Mouse (Mus musculus) ovary, postnatal 36 days (tissue): ENCODE results near the gene Gch1.

ENCODE experiments used
- DNase-seq: peaks from one replicate; pipeline ENCODE4 v3.0.0; 2022; ENCODE audit warnings: low spot score, mixed read lengths

The Gch1 gene

GRCm38 (mm10) chr14:47206601-47207000 lies 17.4 kb upstream of the Gch1 start:
- no peak for DNase-seq

DNA sequence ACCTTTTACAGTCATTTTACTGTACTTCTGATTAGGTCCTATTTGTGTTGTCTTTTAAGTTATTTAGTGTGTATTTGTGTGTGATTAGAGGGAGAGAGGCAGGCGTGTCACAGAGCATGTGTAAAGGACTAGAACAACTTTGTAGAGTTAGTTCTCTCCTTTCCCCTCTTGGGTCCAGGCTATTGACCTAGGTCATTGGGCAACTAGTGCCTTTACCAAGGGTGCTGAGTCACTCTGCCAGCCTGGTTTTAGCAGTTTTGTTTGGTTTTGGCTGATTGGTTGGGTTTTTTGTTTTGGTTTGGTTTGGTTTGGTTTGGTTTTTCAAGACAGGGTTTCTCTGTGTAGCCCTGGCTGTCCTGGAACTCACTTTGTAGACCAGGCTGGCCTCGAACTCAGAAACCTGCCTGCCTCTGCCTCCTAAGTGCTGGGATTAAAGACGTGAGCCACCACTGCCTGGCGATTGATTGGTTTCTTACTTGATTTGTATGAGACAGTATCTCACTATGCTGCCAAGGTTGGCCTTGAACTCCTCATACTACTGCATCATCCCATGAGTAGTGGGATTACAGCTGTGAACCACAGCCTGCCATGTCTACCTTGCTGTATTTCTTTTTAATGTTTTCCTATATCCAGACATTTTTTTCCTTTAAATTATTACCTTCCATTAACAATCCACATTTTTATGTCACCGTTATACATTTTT lies 16.2 kb upstream of the Gch1 start:
- DNase-seq = no peak

DNA sequence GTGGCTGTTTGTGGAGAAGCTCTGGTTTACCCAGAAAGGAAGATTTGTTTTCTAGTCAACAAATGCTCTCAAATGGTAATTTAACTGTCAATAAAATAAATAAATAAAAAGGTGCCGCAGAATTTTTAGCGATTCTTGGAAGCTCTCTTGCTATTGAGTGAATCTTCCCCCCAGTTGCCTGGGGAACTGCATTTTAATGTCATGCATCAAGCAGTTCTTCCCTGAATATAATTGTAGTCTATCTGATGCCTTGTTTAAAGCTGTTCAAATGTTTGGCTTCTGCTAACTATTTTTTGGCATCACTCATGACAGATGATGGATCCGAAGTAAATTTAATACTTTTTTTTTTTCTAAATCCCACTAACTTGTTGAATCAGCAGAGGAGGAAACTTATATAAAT lies 8.1 kb upstream of the Gch1 start:
- no peak for DNase-seq

DNA sequence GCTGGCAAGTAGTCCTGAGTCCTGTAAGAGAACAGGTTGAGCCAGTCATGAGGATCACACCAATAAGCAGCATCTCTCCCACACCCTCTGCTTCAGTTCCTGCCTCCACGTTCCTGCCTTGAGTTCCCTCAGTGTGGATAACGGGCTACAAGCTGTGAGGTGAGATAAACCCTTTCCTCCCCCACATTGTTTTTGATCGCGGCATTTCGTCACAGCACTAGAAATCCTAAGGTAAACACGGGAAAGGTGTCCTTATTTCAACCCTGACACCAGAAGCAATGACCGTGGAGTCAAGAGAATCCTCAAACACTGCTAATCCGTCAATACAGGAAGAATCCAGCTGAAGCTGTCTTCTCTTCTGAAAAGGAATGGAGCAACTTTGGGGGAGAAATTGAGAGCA lies 7.5 kb upstream of the Gch1 start:
- DNase-seq = no peak

DNA sequence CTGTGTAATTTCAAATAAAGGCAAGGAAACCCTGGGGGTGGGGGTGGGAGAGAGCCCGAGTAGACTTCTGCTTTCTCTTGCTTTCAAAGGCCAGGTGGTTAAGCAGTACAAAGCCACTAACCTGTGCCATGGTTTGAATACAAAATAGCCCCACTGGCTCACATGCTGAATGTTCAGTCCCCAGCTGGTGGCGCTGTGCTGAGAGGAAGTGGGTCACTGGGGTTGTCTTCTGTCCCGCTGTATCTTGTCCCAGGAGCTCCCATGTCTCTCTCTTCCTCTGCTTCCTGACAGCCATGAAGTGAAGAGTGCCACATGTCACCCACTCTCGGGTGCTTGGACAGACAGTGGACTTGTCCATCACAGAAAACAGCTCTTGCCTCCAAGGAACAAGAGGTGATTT lies 4.9 kb upstream of the Gch1 start:
- no peak for DNase-seq

GRCm38 (mm10) chr14:47193506-47193905 lies 4.3 kb upstream of the Gch1 start:
- no peak for DNase-seq

DNA sequence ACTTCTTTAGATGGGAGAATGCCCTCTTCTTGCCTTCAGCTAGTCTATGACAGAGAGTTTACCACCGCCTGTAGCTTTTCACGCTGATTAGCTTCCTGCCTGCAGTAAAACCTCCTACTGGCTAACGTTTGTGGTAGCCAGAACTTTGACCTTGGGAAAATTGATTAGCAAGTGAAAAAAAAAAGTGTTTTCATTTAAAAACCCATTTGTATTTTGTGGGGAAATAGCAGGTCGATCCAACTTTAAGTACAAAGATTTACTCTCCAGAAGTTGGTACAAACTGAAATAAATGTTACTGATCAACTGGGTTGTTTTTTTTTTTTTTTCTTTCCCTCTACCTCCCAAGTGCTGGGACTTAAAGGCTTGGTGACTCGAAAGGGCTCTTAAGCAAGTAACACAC lies 2.6 kb upstream of the Gch1 start:
- DNase-seq = no peak

DNA sequence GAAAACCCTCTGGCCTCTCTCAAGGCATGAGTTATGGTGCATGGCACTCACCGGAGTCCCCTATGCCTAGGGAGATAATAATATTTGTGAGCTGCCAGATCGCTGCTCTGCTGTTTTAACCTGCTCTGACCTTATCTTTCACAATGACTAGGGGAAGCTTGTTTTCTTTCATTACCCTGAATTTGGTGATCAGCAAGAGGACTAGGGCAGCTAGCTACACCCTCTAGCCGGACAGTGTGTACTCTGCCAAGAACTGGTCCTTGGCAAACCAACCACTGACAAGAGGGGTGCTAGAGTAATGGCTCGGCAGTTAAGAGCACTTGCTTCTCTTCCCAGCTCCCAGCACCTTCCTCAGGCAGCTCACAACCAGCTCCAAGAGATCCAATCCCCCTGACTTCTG lies 1.4 kb upstream of the Gch1 start:
- no peak for DNase-seq

DNA sequence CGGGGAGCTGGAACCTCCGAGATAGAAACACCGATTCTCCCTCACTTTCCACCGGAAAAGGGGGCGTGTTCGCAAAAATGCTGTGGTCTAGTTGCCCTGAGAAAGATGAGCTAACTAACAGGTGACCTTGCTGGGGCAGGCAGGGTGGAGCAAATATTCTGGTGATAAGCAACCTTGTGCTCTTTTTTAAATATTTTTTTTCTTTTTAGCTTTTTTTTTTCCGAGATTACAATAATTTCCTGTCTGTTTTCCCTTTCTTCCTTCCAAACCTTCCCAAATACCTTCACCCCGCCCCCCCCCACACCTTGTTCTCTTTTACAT lies 382 bp upstream of the Gch1 start:
- no peak for DNase-seq

DNA sequence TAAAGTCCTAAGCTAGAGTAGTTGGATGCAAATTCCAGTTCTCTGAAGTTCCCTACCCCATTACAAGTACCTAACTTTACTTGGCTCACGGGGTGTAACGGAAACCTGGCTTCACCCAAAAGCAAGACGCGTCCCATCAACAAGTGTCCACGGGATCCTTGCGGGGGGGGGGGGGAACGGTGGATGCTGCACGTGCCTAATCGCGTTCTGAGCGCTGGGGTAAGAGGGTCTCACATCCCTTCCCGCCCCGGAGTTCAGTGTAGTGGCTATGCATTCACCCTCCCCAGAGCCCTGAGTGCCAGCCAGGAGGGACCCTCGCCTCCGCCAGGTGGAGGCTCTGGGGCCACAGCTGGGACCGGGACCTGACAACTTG lies 752 bp downstream of the Gch1 start:
- DNase-seq = no peak

- peak; percentile 17 for DNase-seq
Observed at GRCm38 (mm10) chr14:47187666-47188360, 1.4 kb downstream of the Gch1 start.

DNA sequence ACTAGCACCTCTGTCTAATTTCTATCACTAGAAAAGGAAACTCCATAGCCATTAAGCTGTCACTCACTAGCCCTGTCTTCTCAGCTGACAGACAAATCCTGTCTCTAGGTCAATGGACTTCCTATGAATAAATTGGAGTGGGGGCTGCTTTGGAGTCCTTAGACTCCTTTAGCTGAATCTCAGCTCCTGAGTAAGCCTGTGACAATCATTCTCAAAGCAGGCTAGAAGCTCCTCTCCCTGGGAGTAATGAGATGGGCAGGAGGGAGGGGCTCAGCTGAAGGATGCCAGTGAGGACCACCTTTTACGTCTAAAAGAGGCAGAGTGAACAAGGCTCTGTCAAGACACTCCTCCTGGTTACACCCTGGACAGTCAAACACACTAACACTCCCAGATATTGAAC lies 2.0 kb downstream of the Gch1 start:
- no peak for DNase-seq

- no peak for DNase-seq
Observed at GRCm38 (mm10) chr14:47186561-47186960, 2.7 kb downstream of the Gch1 start.

- peak; percentile 27 for DNase-seq
Observed at GRCm38 (mm10) chr14:47181497-47182290, 7.5 kb downstream of the Gch1 start.

GRCm38 (mm10) chr14:47178851-47179250 lies 10.4 kb downstream of the Gch1 start:
- DNase-seq = no peak

GRCm38 (mm10) chr14:47177846-47178414 lies 11.3 kb downstream of the Gch1 start:
- peak; percentile 55 for DNase-seq

DNA sequence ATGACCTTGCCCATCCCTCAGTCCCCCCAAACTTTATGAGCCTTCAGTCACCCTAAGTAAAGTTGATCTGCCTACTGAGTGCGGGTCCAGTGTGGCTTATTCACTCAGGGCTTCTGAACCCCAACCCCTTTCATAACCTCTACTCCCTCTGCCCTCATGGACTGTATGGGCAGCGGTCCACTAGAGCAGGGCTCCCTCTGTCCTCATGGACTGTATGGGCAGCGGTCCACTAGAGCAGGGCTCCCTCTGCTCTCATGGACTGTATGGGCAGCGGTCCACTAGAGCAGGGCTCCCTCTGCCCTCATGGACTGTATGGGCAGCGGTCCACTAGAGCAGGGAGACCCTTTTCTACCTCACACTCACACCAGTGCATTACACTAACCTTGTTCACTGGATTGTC lies 13.0 kb downstream of the Gch1 start:
- DNase-seq = no peak

- no peak for DNase-seq
Observed at GRCm38 (mm10) chr14:47175136-47175535, 14.1 kb downstream of the Gch1 start.

DNA sequence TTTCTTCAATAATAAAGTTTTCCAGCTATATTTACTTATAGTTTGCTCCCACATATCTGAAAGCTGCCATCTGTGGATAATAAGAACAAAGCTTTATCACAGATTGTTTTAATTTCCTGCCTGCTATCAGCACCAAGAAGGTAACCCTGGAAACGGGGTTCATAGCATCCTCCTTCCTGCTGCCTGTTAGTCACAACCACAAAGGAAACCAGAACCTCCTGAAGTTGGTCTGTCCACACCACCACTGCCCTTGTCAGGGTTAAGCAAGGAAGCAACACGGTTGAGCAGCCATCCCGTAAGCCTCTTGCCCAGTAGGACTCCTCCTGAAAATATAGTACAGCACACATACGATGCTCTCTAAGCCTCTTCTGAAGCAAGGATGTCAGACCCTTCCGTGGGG lies 17.1 kb downstream of the Gch1 start:
- no peak for DNase-seq

DNA sequence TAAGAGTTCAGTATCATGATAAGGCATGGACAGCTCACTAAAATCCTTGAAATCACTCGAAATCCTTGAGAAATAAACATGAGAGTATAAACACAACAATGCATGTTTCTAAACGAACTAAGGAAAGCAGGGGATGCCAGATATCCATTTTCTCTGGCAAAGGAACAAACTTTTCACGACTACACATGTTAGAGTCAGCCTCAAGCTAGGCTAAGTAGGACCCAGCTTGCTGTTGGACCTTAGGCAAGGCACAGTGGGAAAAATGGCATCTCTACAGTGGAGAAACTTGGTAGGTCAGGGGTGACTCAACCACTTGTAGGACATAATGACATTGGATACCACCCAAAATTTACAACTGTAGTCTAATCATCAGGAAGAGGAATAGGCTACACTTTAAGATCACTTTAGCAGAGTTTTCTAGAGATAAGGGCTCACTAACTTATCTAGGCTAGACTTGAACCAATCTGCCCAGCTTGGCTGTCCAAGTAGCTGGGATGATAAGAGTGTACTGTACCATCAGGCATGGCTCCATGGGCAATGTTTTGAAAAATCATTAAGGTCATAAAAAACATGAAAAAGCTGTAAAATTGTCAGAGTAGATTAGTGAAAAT lies 18.6 kb downstream of the Gch1 start:
- no peak for DNase-seq

DNA sequence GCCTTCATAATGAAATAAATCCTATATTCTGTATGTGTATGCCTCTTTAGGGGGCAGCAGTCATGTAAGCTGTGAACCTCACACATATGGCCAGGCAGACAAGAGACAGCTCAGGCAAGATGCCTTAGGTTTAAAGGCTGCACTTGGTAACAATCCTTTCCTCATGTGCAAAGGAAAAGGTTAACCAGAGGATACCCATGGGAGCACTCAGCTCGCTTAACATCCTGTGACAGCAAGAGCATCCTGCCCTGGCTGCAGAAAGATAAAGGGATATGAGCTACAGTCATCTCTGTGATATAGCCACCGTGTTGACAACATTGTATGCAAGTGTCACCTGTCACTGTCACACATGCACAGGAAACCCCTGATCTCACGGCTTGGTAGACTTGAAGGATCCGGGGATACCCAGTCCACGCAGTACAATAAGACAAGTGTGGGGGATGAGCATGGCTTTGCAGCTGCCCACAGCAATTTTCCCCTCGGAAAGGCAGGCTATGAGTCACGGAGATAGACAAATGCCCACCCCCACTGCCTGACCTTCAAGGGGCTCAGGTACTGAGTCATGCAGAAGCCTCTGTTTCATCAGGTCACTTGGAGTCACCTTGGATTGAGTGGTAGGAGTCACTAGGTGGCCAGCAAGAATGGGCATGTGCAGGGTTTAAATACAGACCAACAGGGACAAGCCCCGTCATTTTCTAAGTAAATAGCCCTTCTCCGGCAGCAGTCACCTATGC lies 19.4 kb downstream of the Gch1 start:
- no peak for DNase-seq

DNA sequence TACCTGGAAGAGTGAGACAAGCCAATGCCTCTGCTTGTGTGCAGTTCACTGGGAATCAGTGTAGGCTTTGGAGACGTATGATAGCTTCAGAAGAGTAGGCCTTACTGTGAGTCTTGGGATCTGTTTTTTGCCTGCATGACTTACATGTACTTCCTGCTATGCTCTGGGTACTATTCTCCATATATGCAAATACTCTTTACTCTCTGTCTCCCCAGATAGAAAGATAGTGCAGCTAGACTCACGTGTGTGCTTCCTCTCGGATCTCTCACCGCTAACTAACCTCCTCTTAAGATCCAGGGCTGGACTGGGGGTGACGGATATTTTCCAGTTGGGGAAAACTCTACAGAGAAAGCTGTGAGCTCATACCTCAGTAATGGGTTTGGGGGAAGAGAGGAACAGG lies 23.5 kb downstream of the Gch1 start:
- DNase-seq = no peak
